Mouse (Mus musculus): ENCODE measurements at regions not wholly inside any gene's neighbourhood (a gene's known extent, or its start where the extent isn't known, plus 50 kb on each side); places are given as distances from the start of the nearest gene placed in this dataset.
"Not testable (repeated sequence)": the region's sequence is repeated elsewhere in the genome, so short reads cannot be mapped to it uniquely, and the experiment has no call there.

DNA sequence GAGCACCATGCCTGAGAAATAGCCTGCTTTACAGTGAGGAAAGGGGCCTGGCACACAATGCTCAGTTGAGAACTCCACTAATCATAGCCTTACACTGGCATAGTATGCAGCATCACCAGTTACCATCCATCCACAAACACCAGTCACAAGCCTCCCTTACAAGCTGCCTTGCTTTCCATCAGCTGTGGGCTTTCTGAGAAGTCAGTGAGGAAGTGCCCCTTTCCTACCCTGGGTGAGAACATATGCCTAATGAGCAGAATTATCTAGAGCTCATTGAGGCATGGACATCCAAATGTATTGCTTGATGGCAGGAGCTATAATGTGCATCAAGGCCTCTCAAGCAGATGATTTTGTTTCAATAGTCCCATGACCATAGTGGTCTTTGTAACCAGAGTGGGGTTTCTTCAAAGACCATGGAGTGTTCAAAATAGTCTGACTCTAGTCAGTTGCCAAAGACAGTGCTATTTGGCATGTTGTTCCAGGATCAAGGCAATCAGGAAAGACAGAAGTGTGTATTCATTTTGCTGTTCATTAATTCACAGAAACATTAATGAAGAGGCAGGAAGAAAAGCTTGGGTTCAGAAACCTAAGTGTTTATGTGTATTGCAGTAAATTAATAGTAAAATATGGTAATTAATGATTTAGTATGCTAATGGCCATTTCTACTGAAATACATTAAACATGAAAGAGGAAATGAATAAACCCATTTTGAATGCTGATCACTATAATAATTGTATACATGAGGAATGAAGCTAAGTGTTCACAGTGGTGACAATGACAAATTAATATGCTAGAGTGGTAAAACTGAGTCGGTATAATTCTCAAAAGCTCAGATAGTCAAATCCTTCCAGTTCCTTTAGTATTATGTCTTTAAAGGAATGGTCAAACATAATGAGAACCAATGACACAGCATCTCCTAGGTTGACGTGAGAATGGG, 184.2 kb upstream of the Ugt8a start:
- H3K4me2 ChIP-seq (ENCODE audit: low read length): no peak overlapping the region
- H3K9me3 ChIP-seq (ENCODE audit: control insufficient read depth, low read length): no peaks in the 10 kb centered on the region
- H3K4me3 ChIP-seq (replicated peaks; ENCODE audit: low read length): no peak overlapping the region
- no peaks in the 10 kb centered on the region for H3K36me3 ChIP-seq (ENCODE audit: control insufficient read depth, insufficient read depth)
- H3K27ac ChIP-seq (ENCODE audit: low read length): no peak overlapping the region
- 38% methylated on average over 2 of the region's 2 CpGs for WGBS
- ATAC-seq: peak; percentile 84
- no peaks in the 10 kb centered on the region for H3K27me3 ChIP-seq (replicated peaks; ENCODE audit: control insufficient read depth, insufficient read depth, low read length)
- H3K4me1 ChIP-seq (replicated peaks; ENCODE audit: control insufficient read depth, insufficient read depth, low read length): no peaks in the 10 kb centered on the region
- no peak overlapping the region for H3K9ac ChIP-seq (replicated peaks; ENCODE audit: low read depth, low read length)

DNA sequence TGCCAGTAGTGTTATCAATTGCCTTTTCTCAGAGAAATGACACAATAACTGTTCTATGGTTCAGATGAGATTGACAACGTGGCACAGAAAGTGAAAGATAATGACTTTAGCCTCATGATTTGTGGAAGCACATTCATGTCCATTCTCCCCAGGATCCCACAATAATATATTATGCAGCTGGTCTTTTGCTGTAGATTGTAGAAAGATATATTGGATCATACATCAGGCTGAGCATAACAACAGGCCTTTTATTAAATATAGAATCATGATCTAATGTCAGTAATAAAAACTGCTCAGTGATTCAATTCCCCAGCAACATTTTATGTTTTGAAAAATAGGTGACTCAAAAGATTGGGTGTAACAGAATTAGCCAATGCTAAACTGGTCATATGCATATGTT, 196.9 kb upstream of the Arsj start:
- no peaks in the 10 kb centered on the region for H3K27me3 ChIP-seq (replicated peaks; ENCODE audit: control insufficient read depth, insufficient read depth, low read length)
- H3K27ac ChIP-seq (ENCODE audit: low read length): no peak overlapping the region
- H3K4me1 ChIP-seq (replicated peaks; ENCODE audit: control insufficient read depth, insufficient read depth, low read length): no peaks in the 10 kb centered on the region
- no peaks in the 10 kb centered on the region for H3K36me3 ChIP-seq (ENCODE audit: control insufficient read depth, insufficient read depth)
- 83% methylated on average over 1 of the region's 1 CpGs for WGBS
- H3K9me3 ChIP-seq (ENCODE audit: control insufficient read depth, low read length): no peaks in the 10 kb centered on the region
- ATAC-seq: no peak
- no peak overlapping the region for H3K4me3 ChIP-seq (replicated peaks; ENCODE audit: low read length)
- no peak overlapping the region for H3K4me2 ChIP-seq (ENCODE audit: low read length)
- H3K9ac ChIP-seq (replicated peaks; ENCODE audit: low read depth, low read length): no peak overlapping the region

DNA sequence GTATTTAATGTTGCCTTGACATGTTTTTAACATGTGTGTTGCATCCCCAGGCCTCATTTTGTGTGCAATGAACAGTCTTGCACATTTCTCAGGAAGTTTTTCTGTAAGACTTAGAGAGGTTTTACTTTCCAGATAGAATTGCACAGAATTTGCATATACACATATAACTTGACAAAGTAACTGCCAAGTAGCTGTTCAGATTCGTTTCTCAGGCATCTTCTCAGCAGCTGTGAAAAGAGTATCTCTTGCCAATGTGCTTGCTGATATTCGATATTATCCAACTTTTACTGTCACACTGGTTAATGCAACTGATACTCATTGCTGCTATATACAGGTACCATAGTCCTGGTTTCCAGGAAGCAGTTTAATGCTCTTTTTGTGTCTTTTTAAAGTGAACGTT, 154.5 kb upstream of the Arsj start:
- H3K27ac ChIP-seq (ENCODE audit: low read length): no peak overlapping the region
- H3K27me3 ChIP-seq (replicated peaks; ENCODE audit: control insufficient read depth, insufficient read depth, low read length): no peaks in the 10 kb centered on the region
- H3K9me3 ChIP-seq (ENCODE audit: control insufficient read depth, low read length): no peaks in the 10 kb centered on the region
- 69% methylated on average over 3 of the region's 3 CpGs for WGBS
- H3K9ac ChIP-seq (replicated peaks; ENCODE audit: low read depth, low read length): no peak overlapping the region
- H3K4me2 ChIP-seq (ENCODE audit: low read length): no peak overlapping the region
- no peaks in the 10 kb centered on the region for H3K36me3 ChIP-seq (ENCODE audit: control insufficient read depth, insufficient read depth)
- H3K4me1 ChIP-seq (replicated peaks; ENCODE audit: control insufficient read depth, insufficient read depth, low read length): peaks cover 3% of the 10 kb centered on the region
- no peak overlapping the region for H3K4me3 ChIP-seq (replicated peaks; ENCODE audit: low read length)
- ATAC-seq: 0 out of 2 replicates have a peak, but pooled peaks have one; percentile 62

DNA sequence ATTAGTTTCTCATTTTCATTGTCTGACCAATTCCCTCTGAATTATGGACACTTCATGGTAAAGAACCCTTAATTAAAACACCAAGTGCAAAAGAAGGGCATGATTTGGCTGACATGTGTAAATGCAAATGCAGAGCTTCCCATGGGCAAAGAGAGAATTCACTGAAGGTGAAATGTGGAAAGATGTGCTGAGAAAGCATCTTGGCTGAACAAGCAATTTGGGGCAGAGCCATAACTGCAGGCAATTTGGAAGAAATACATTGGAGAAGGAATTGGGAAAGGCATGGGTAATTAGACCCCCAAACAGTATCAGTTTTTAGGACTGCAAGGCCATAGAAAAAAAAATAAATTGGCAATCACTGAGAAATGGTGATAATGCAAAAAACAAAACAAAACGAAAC, 153.3 kb upstream of the Arsj start:
- Histone ChIP-seq H3K4me3 (replicated peaks; ENCODE audit: low read length) (no peak overlapping the region), H3K4me2 (ENCODE audit: low read length) (no peak overlapping the region), H3K27me3 (replicated peaks; ENCODE audit: control insufficient read depth, insufficient read depth, low read length) (no peaks in the 10 kb centered on the region), H3K36me3 (ENCODE audit: control insufficient read depth, insufficient read depth) (no peaks in the 10 kb centered on the region), H3K27ac (ENCODE audit: low read length) (no peak overlapping the region), H3K4me1 (replicated peaks; ENCODE audit: control insufficient read depth, insufficient read depth, low read length) (peaks cover 3% of the 10 kb centered on the region), H3K9me3 (ENCODE audit: control insufficient read depth, low read length) (no peaks in the 10 kb centered on the region), H3K9ac (replicated peaks; ENCODE audit: low read depth, low read length) (no peak overlapping the region)
- 71% methylated on average over 1 of the region's 1 CpGs for WGBS
- no peak for ATAC-seq

DNA sequence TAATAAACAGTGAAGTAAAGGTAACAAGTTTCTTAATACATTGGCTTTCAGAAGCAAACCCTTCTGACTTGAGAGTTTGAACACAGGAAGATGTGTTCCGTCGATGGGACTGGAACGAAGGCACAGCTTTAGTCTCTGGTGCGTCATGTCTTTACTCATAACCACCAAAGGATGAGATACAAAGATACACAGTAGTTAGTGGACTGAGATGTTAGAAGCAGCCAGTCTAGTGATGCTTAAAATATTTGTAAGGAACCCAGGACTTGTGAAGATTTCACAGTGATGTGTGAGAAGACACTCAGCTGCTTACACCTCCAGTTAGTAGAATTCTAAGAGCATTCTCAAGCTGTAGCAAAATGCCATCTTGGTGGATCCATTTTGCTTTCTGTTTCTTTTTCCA, 135.9 kb upstream of the Arsj start:
- H3K9me3 ChIP-seq (ENCODE audit: control insufficient read depth, low read length): no peaks in the 10 kb centered on the region
- ATAC-seq: no peak
- no peaks in the 10 kb centered on the region for H3K4me1 ChIP-seq (replicated peaks; ENCODE audit: control insufficient read depth, insufficient read depth, low read length)
- no peak overlapping the region for H3K9ac ChIP-seq (replicated peaks; ENCODE audit: low read depth, low read length)
- no peaks in the 10 kb centered on the region for H3K27me3 ChIP-seq (replicated peaks; ENCODE audit: control insufficient read depth, insufficient read depth, low read length)
- no peak overlapping the region for H3K4me3 ChIP-seq (replicated peaks; ENCODE audit: low read length)
- no peak overlapping the region for H3K4me2 ChIP-seq (ENCODE audit: low read length)
- no peak overlapping the region for H3K27ac ChIP-seq (ENCODE audit: low read length)
- WGBS: 97% methylated on average over 4 of the region's 4 CpGs
- no peaks in the 10 kb centered on the region for H3K36me3 ChIP-seq (ENCODE audit: control insufficient read depth, insufficient read depth)

DNA sequence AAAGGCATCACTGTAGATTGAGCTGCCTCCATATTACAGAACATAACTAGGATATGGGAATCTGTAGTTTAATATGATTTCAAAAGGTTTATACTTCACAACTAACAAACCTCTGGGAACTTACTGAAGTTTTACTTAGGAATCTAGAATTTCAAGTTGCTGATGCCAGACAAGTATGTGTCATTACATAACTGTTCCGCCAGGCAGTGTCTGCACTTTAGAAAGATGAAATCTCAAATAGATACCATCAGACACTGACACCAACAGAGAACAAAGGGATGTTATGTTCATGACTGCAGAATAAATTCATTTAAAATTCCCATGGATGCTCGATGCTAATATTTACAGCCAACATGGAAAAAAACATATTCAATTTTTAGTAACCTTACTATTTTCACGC, 117.7 kb upstream of the Arsj start:
- Histone ChIP-seq H3K4me1 (replicated peaks; ENCODE audit: control insufficient read depth, insufficient read depth, low read length) (no peaks in the 10 kb centered on the region), H3K27ac (ENCODE audit: low read length) (no peak overlapping the region), H3K36me3 (ENCODE audit: control insufficient read depth, insufficient read depth) (no peaks in the 10 kb centered on the region), H3K27me3 (replicated peaks; ENCODE audit: control insufficient read depth, insufficient read depth, low read length) (no peaks in the 10 kb centered on the region), H3K4me2 (ENCODE audit: low read length) (no peak overlapping the region), H3K4me3 (replicated peaks; ENCODE audit: low read length) (no peak overlapping the region), H3K9ac (replicated peaks; ENCODE audit: low read depth, low read length) (no peak overlapping the region), H3K9me3 (ENCODE audit: control insufficient read depth, low read length) (no peaks in the 10 kb centered on the region)
- no peak for ATAC-seq
- WGBS: 83% methylated on average over 3 of the region's 3 CpGs

DNA sequence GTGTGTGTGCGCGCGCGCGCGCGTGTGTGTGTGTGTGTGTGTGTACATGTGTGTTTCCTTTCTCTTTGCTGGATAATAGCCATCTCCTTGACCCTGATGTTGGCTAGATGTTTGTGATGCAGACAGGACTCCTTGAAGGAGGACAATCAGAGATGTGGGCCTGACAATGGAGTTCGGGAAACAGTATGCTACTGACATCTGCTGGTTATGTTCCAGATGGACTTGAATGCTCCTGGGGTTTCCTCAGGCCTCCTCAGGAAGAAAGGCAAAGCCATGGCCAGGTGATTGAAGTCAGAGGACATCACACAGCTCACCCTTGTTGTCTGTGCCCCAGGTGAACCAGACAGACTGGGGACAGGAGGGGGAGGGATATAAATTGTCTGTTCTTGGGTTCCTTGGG, 102.2 kb upstream of the Arsj start:
- WGBS: 88% methylated on average over 8 of the region's 8 CpGs
- Histone ChIP-seq H3K27me3 (replicated peaks; ENCODE audit: control insufficient read depth, insufficient read depth, low read length) (no peaks in the 10 kb centered on the region), H3K9ac (replicated peaks; ENCODE audit: low read depth, low read length) (no peak overlapping the region), H3K4me2 (ENCODE audit: low read length) (no peak overlapping the region), H3K4me3 (replicated peaks; ENCODE audit: low read length) (no peak overlapping the region), H3K9me3 (ENCODE audit: control insufficient read depth, low read length) (no peaks in the 10 kb centered on the region), H3K27ac (ENCODE audit: low read length) (no peak overlapping the region), H3K4me1 (replicated peaks; ENCODE audit: control insufficient read depth, insufficient read depth, low read length) (no peaks in the 10 kb centered on the region), H3K36me3 (ENCODE audit: control insufficient read depth, insufficient read depth) (no peaks in the 10 kb centered on the region)
- ATAC-seq: no peak

DNA sequence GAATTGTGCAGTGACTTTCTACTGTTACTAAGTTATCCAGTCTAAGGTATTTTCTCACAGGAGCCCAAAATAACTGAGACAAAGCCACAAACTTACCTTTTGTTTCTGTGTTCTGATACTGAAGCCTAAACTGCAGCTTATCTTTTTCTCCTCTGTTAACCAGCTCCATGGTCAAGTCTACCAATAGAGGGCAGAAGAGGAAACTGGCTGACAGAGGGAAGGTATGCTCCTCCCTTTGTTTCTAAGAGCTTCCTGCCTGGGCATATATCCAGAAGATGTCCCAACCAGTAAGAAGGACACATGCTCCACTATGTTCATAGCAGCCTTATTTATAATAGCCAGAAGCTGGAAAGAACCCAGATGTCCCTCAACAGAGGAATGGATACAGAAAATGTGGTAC, 91.5 kb upstream of the Arsj start:
- not testable (repeated sequence) for H3K4me2 ChIP-seq (ENCODE audit: low read length); H3K36me3 ChIP-seq (ENCODE audit: control insufficient read depth, insufficient read depth); H3K9ac ChIP-seq (replicated peaks; ENCODE audit: low read depth, low read length); H3K4me1 ChIP-seq (replicated peaks; ENCODE audit: control insufficient read depth, insufficient read depth, low read length); H3K27me3 ChIP-seq (replicated peaks; ENCODE audit: control insufficient read depth, insufficient read depth, low read length); H3K4me3 ChIP-seq (replicated peaks; ENCODE audit: low read length); H3K27ac ChIP-seq (ENCODE audit: low read length); ATAC-seq; H3K9me3 ChIP-seq (ENCODE audit: control insufficient read depth, low read length)

DNA sequence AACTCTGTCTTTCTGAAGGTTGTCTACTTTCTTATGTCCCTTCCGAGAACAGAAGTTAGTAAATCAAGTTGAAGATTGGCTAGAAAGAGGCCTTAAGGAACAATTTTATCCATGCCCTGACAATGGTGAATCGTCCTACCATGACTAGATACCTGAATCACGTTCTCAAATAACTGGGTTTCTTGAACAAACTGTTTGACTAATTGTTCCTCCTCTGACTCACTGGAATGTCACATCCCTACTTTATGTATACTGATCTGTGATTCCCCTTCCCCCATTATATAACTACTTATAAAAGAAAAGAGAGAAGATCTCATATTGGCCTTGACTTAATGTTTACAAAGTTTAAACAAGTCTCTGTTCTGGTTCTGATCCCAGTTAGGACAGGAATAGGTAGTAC, 89.9 kb upstream of the Arsj start:
- H3K9me3 ChIP-seq (ENCODE audit: control insufficient read depth, low read length): no peaks in the 10 kb centered on the region
- no peak overlapping the region for H3K9ac ChIP-seq (replicated peaks; ENCODE audit: low read depth, low read length)
- H3K4me1 ChIP-seq (replicated peaks; ENCODE audit: control insufficient read depth, insufficient read depth, low read length): no peaks in the 10 kb centered on the region
- H3K4me2 ChIP-seq (ENCODE audit: low read length): no peak overlapping the region
- ATAC-seq: no peak
- 91% methylated on average over 3 of the region's 3 CpGs for WGBS
- H3K27me3 ChIP-seq (replicated peaks; ENCODE audit: control insufficient read depth, insufficient read depth, low read length): no peaks in the 10 kb centered on the region
- no peak overlapping the region for H3K4me3 ChIP-seq (replicated peaks; ENCODE audit: low read length)
- H3K36me3 ChIP-seq (ENCODE audit: control insufficient read depth, insufficient read depth): no peaks in the 10 kb centered on the region
- no peak overlapping the region for H3K27ac ChIP-seq (ENCODE audit: low read length)

Data from forebrain, embryonic 16.5 days (tissue).